Mouse (Mus musculus): ENCODE data around the gene Rictor.
"Not testable (repeated sequence)": the region's sequence is repeated elsewhere in the genome, so short reads cannot be mapped to it uniquely, and the experiment has no call there.

The Rictor gene

DNA sequence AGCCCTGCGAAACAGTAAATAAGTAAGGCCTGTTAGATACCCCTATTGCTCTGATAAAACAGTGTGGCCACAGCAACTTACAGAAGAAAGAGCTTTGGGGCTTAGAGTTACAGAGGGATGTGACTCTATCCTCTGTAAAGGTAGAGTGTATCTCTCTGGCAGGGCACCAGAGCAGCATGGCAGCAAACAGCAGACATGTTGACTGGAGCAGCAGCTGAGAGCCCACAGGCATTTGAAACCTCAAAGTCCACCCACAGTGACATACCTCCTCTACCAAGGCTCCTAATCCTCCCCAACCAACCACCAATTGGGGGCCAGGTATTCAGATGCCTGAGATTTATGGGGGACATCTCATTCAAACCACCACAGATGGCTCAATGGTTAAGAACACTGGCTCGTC lies 31.0 kb downstream of the Rictor start:
- DNase-seq = no peak

DNA sequence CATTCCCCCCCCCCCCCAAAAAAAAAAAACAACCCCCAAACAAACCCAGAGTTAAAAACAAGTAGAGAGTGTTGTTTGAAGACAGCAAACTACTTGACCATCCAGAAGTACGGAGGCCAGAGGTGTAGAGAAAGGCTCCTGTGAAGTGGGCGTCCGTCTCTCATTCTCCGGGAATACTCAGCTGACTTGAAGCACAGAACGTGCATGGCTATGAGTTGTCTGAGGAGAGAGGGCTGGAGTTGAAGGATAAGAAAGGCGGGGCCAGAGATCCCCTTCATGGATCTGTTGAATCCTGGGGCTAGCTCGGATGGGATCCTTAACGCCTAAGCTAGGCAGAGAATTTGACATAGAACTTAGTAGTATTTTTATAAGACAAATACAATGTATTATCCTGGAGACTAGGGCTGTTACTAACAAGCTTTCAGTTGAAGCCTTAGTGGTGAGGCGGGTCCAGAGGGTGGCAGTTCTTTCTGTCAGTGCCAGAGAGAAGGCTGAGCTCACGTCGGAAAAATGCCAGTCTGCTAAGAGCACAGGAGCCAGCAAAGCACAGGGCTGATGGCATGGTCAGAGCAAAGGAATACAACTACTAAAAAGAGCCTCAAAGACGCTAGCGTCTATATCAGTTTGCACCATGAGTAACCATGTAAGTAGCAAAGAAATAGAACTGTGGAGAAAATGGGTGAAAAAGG lies 34.3 kb downstream of the Rictor start:
- no peak for DNase-seq

DNA sequence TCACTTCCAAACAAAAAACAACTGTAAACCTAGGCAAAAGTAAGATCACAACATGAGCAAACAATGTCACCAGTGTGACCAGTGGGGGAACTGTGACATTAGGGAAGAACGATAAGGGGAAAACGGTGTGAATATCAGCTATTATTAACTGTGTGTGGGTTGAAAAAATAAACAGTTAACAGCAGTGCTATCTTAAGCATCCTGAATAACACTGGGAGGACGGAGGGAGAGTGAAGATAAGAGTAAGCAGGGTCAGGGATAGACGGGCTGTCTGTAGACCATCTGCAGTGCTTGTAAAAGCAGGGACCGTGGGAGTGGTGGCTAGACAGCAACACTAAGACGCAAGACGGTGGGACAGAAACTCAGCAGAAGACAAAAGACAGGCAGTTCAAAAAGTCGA lies 35.5 kb downstream of the Rictor start:
- no peak for DNase-seq

DNA sequence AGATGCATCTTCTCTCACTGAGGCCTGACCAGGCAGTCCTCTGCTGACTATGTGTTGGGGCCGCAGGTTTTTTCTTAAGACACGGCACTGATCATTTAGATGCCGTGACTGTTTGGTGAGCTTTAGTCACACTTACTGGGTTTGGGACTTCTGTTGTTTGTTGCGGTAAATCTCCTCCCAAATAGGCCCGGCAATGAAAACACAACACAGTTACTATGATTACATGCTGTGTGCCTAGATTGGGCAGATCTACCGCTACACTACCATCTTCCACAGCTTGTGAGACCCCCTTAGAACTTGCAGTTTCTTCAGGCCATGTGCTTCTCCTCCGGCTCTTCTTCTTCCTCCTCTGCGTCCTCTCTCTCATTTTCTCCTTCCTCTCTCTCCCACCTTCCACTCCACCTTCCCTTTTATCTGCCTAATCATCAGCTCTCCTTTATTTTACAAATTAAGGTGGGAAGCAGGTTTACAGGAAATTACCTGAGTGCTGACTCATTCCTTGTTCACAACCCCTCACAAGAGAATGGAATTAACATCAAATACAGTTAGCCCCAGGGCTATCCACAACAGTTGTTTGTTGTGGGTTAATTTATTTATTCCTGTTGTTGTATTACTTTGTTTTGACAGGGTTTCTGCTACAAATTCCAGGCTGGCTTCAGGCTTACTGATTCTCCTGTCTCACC lies 38.3 kb downstream of the Rictor start:
- DNase-seq = not testable (repeated sequence)

DNA sequence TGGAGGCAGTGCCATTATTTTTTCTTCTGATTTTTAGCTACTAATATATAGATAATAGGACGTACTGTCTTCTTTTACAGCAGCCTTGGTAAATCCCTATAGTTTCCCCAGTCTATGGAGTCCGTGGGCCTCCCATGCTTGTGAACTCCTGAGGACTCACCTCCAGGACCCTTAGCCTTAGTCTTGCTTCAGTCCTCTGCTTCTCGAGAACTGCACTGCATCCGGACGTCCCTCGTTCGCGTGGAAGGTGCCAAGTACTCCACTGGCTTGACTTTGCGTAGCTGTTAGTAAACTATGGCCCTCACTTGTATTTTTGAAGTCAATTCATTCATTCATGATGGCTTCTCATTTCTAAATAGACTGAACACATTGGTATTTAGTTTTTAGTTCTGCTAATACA lies 38.8 kb downstream of the Rictor start:
- no peak for DNase-seq

DNA sequence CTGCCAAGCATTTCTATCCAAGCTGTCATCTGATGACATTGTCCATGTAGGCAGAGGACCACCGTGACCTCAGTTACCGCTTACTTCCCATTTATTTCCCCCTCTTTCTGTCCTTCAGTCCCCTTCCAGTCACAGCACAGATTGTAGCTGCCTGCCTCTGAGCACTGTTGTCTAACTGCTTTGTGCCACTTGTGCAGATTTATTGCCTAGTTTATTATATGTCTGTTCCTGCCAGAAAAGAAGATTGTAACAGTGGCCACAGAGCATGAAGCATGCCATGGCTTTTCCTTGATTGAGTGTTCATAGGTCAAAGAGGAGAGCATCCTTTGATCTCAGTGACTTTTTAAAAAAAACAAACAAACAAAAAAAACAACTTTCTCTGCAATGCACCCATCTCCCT lies 46.2 kb downstream of the Rictor start:
- no peak for DNase-seq

DNA sequence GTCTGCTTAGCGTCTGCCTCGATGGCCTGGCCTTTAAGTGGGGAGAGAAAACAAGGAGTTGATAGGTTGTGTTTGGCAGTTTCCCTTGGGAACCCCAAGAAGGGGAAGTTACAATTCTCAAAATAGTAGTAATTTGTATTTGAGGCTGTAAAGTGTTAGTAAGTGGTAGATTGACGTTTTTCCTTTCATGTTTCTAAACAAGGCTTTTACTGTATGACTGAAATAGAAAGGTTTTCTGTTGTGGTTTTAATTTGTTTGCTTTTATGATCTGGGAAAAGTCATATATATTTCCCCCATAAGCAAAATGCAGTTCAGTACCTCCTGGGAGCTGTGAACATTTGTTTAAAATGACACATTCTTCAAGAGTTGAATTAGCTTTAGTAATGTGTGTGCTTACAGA lies 64.1 kb downstream of the Rictor start:
- no peak for DNase-seq

DNA sequence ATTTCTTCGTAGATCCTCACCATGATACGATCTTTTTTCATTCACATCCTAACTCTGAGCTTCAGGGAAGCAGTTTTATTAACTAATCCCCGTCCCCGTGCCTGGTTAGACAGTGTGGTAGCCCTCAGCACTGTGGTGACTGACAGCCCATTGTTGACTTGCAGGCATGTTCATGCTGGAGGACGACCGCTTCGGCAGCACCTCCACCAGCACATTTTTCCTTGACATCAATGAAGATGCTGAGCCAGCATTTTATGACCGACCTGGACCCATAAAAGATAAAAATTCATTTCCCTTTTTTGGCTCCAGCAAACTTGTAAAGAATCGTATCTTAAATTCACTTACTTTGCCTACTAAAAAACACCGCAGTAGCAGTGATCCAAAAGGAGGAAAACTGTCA lies 78.0 kb downstream of the Rictor start:
- DNase-seq = no peak

DNA sequence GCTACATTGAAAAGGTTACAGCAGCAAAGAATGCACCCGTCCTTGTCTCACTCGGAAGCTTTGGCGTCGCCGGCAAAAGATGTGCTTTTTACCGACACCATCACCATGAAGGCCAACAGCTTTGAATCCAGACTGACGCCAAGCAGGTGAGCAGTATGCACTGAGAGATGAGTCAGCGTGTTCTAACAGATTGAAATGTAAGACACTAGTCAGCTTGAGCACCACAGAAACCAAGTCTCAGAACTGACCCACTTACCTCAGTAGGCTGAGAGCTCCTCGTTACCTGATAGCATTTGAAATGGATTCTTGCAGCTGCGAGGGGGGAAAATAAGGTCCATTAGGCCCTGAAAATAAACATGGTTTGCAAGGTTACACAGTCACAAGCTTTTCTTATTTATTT lies 79.1 kb downstream of the Rictor start:
- DNase-seq = no peak

DNA sequence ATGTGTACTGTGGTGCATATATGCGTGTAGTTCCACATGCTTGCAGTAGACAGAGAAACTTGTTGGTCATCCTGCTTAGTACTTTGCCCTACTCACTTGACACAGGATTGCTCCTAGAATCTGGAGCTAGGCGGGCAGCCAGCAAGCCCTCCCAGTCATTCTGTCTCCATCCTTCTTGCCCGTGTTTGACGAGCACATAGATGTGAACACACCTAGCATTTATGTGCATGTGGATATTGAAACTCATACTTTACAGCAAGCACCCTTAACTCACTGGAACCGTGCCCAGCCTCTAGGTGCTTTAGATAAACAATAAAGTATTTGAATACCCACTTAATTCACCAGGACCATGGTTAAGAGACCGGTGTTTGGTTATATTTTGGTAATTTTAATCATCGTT lies 81.8 kb downstream of the Rictor start:
- DNase-seq = no peak

DNA sequence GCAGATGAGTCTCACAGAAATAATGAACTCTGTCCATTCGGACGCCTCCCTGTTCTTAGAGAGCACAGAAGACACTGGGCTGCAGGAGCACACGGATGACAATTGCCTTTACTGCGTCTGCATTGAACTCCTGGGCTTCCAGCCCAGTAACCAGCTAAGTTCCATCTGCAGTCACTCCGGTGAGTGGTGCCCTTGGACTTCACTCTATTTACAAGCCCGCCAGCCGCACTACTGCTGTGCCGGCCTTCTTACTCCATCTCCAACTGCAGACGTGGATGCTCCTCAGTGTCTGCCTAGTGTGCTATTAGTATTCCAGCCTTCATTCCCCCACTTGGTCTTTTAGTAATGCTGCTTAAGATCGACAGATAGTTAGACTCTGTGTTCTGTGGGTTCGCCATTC lies 83.5 kb downstream of the Rictor start:
- no peak for DNase-seq

DNA sequence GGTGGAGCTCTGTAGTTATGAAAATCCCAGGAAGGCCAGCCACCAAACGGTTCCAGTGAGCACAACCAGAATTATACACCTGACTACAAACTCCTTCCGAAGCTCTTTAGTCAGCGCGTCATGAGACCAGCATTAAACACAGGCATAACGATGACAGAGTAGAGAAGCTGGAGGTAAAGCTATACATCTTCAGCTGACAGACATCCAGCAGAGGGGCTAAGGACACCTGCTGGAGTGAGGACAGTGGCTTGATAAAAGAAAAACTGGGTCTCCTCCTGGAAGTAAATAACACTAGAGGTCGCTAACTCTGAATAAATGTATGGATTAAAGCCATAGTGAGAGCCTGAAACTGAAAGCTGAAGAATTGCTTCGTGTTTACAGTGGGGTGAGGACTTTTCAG lies 84.7 kb downstream of the Rictor start:
- DNase-seq = no peak

DNA sequence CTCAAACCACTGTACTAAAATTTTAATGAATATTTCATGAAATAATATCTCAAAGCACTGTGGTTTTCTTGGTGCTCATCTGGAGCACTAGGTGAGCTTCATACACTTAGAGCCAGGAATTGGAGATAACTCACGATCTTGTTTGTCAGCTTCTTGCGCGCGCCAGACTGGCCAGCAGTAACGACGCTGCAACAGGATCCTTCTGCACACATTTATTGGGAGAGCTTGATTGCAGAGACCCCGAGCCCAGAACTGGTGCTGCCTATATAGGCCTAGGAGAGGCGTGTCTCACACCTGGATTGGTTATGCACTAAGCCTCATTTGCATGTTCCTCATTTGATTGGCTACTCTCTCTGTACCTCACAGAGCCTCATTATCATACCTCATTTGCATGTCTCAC lies 93.0 kb downstream of the Rictor start:
- DNase-seq = not testable (repeated sequence)

DNA sequence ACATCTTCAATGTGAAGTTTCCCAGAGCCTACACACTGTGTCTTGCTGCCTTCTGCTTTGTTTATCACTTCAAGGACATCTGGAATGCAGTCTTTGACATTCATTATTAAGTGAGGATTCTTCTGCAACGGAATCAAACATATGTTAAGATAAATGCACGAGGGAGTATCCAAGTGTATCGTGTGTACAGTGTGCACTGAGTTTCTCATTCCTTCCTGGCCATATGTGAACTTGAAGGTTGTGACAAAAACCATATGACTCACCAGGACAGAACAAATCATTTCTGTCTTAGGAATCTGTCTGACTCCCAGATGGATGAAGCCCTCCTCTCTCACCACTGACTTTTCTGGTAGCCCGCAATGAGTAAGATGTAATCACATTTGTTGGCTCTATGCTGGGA lies 107.6 kb downstream of the Rictor start:
- no peak for DNase-seq

DNA sequence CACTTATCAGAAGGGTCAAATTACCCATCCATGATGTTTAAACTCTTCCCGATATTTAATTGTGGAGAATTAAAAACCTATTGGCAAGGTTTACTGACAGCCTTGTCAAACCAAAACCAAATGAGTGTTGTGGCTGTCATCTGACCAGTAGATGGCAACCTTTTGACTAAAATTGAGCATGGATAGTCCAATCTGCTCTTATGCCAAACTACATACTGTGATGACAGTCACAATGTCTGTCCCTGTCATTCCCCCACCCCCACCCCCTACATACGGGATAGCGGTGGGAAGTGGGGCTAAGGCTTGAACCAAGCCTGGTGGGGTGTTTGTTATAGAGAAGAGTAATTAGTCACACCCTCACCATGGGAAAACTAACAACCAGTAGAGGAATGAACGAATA lies 132.0 kb downstream of the Rictor start:
- DNase-seq = no peak

DNA sequence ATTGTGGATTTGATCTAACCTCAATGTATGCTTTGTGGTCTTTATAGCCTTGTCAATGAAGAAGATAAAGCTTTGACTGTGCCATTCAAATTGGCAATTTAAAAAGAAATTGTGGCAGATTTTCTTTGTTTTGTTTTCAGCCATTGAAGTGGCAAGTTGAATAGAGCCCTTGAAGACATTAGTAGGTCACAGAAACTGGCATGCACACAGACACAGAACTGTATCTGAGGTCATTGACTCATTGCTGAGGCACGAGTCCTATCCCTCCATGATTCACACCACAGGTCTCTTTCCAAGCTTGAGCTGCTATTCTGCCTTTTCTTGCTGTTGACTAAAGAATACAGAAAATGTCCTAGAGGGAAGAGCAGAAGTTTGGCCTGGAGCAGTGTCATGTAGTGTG lies 141.7 kb downstream of the Rictor start:
- DNase-seq = no peak
